Mouse (Mus musculus): ENCODE measurements at regions not wholly inside any gene's neighbourhood (a gene's known extent, or its start where the extent isn't known, plus 50 kb on each side); places are given as distances from the start of the nearest gene placed in this dataset.

GRCm38 (mm10) chr5:64619752-64620151 is 183.4 kb upstream of the Klf3 start:
- TF ChIP-seq POLR2A (IDR thresholded peaks at IDR 0.05; ENCODE audit: extremely low read depth, insufficient read depth, low read length) = no peak
- no peak for TF ChIP-seq CTCF (IDR thresholded peaks at IDR 0.05; ENCODE audit: extremely low read depth, insufficient read depth, low read length)
